Mouse (Mus musculus) forebrain, embryonic 14.5 days (tissue): Measurements from ENCODE around the gene Bsnd. TPM values are rescaled to one million over a fixed set of nuclear protein-coding genes. Genes with fewer than 3 reads are reported as not detected.

Experiments used
- ATAC-seq: fragments of 200-750 bp; cut with Nextera tagmentation; 2 replicates; pipeline ENCODE4 v1.8.0; 2017; ENCODE audit warnings: mild to moderate bottlenecking, moderate library complexity
- DNase-seq: peaks from one replicate; pipeline ENCODE4 v3.0.0-alpha.2; 2015; ENCODE audit warnings: low spot score
- H3K27ac ChIP-seq: fragments of 300-500 bp; sonication (generic); 2 replicates; pipeline ENCODE4 v1.5.1; 2014; ENCODE audit warnings: low read depth, mild to moderate bottlenecking, control low read depth, low read length, moderate library complexity
- H3K27me3 ChIP-seq: fragments of 300-500 bp; sonication (generic); replicated peaks from 2 replicates; pipeline ENCODE4 v1.6.1; 2014; ENCODE audit warnings: low read length, control low read depth, mixed read lengths; ENCODE audit not compliant: control insufficient read depth, insufficient read depth
- H3K36me3 ChIP-seq: fragments of 300-500 bp; sonication (generic); 2 replicates; pipeline ENCODE4 v1.6.1; 2014; ENCODE audit warnings: low read length, control low read depth; ENCODE audit not compliant: control insufficient read depth, insufficient read depth
- H3K4me1 ChIP-seq: fragments of 300-500 bp; sonication (generic); 2 replicates; pipeline ENCODE4 v1.6.1; 2014; ENCODE audit warnings: antibody characterized with exemption, low read length, control low read depth; ENCODE audit not compliant: control insufficient read depth, insufficient read depth
- H3K4me2 ChIP-seq: fragments of 300-500 bp; sonication (generic); 2 replicates; pipeline ENCODE4 v1.6.1; 2014; ENCODE audit warnings: mild to moderate bottlenecking, control low read depth, low read length
- H3K4me3 ChIP-seq: fragments of 300-500 bp; sonication (generic); 2 replicates; pipeline ENCODE4 v1.5.1; 2014; ENCODE audit warnings: low read depth, low read length, control low read depth
- H3K9ac ChIP-seq: fragments of 300-500 bp; sonication (generic); 2 replicates; pipeline ENCODE4 v1.6.1; 2014; ENCODE audit warnings: mild to moderate bottlenecking, low read length, control low read depth, moderate library complexity
- H3K9me3 ChIP-seq: fragments of 300-500 bp; sonication (generic); replicated peaks from 2 replicates; pipeline ENCODE4 v1.6.1; 2016; ENCODE audit warnings: low read length, control low read depth, mixed read lengths; ENCODE audit not compliant: control insufficient read depth
- WGBS: fragments of 180-500 bp; shearing (Covaris S2); extraction: QIAGEN DNeasy Blood & Tissue Kit; methylation state at CpG from one replicate; pipeline ENCODE4 v1.1.7; 2014; 5-methylcytosine and 5-hydroxymethylcytosine counted together
- polyA plus RNA-seq: library from polyadenylated mRNA; unstranded; fragments of >200 nt; fragmentation: Nextera tagmentation; extraction: Ambion mirVana; gene quantifications from 2 replicates; pipeline ENCODE4 v1.2.1, GENCODE M21; 2014

The Bsnd gene
- polyA plus RNA-seq, 1 experiment from 2014 or later = not detected

DNA sequence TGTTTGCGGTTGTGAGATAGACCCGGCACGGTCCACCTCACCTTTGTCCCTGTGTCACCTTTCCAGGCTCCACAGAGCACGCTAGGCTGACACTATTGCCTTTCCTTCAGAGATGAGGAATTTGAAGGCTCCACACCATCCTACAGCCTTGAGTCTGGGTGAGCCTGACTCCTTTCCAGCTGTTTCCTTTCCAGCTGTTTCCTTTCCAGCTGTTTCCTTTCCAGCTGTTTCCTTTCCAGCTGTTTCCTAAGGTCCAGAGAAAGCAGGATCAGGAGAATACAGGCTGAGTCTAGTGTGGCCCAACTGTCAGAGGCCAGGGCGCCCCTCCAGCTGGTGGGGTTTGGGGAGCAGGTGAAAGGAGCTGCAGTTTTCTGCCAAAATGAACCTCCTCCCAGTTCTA lies 21.2 kb downstream of the Bsnd start:
- no peak overlapping the region for H3K9ac ChIP-seq
- H3K4me3 ChIP-seq = no peak overlapping the region
- no peak overlapping the region for H3K27ac ChIP-seq
- no peaks in the 10 kb centered on the region for H3K27me3 ChIP-seq
- H3K9me3 ChIP-seq = no peaks in the 10 kb centered on the region
- no peak for DNase-seq
- H3K4me2 ChIP-seq = no peak overlapping the region
- H3K4me1 ChIP-seq = no peaks in the 10 kb centered on the region
- 87% methylated on average over 5 of the region's 5 CpGs for WGBS
- no peak for ATAC-seq
- H3K36me3 ChIP-seq = no peaks in the 10 kb centered on the region

DNA sequence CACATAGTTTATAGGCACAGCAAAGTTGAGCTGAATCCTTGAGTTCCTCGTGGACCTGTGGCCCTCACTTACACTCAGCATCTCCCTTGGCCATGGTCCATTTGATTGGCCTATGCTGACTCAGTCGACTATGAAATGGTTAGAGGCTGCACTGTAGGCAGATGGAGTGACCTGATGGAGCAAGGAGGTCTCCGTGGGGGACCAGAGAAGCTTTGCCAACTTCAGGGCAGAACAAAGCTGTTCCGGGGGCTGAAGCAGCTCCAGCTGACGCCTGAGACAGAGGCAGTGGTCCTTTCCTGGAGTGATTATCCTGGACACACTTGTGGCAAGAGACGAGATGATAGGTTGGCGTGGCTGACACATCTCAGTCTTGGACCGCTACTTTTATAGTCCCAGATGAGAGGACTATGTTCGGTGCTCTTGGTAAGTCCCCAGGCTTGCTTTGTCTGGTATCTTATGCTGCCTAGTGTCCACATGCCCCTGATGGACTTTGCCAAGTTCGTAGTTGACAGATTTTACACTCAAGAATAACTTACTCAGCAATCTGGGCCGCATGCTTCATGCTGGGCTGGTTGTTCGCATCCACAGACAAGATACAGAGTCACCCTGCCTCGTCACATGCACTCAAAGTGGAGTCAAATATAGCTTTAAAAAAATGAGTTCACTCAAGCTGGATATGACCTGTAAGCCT lies 24.5 kb downstream of the Bsnd start:
- peaks cover 8% of the 10 kb centered on the region for H3K4me1 ChIP-seq
- H3K4me2 ChIP-seq = no peak overlapping the region
- no peaks in the 10 kb centered on the region for H3K9me3 ChIP-seq
- peaks cover 20% of the 10 kb centered on the region for H3K27me3 ChIP-seq
- ATAC-seq (no peak), DNase-seq (no peak)
- H3K9ac ChIP-seq = no peak overlapping the region
- H3K4me3 ChIP-seq = no peak overlapping the region
- WGBS = 86% methylated on average over 13 of the region's 13 CpGs
- no peaks in the 10 kb centered on the region for H3K36me3 ChIP-seq
- H3K27ac ChIP-seq = no peak overlapping the region

DNA sequence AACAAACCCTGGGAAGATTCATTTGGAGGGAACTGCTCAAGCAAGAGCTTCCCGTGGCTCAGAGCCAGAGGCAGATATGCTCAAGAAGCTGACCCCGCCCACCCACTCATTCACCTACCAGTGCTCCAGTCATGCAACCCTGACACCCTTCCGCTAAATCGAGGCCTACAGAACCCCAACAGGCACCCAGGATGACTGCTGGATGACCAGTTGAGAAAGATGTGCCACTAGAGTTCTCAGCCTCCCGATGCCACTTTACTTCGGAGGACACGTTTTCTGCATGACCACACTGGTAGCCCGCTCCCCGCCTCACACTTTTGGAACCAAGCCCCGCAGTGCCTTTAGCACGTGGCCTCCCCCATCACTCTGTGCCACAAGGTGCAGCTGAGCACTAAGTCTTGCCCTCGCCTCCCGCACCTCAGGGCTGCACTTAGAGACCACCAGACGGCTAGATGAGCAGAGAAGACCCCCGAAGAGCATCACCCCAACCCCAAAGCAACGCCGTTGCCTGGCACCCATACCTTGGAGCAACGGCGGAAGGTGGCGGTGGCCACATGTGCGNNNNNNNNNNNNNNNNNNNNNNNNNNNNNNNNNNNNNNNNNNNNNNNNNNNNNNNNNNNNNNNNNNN lies 28.8 kb downstream of the Bsnd start:
- WGBS = 24% methylated on average over 21 of the region's 21 CpGs
- Histone ChIP-seq H3K9me3 (no peaks in the 10 kb centered on the region), H3K27ac (no peak overlapping the region), H3K27me3 (peaks cover 20% of the 10 kb centered on the region), H3K36me3 (no peaks in the 10 kb centered on the region), H3K4me2 (peak overlapping the region; percentile 79), H3K4me1 (peaks cover 8% of the 10 kb centered on the region), H3K9ac (peak overlapping the region; percentile 50; the same call in 1 of the 2 replicates), H3K4me3 (peak overlapping the region; percentile 35)
- DNase-seq = peak; percentile 28
- peak; percentile 32; the same call in 1 of the 2 replicates for ATAC-seq

DNA sequence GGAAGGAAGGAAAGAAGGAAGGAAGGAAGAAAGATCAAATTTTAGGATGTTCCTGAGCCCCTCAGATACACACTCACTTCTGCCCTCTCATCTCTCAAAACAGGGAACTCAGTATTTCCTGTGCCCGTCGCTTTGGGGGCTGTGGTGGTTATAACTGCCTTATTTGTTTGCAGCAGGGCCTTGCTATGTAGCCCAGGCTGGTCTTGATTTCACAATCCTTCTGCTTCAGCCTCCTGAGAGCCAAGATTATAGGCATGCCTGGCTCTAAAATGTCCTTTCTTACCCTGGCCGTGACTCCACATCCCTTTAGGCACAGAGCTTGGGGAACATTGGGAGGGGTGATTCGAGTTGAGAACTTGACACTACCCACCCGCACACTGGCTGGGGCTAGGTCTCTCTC lies 29.6 kb downstream of the Bsnd start:
- peaks cover 8% of the 10 kb centered on the region for H3K4me1 ChIP-seq
- no peaks in the 10 kb centered on the region for H3K36me3 ChIP-seq
- 75% methylated on average over 5 of the region's 5 CpGs for WGBS
- H3K27ac ChIP-seq = no peak overlapping the region
- no peaks in the 10 kb centered on the region for H3K9me3 ChIP-seq
- no peak overlapping the region for H3K4me2 ChIP-seq
- DNase-seq (no peak), ATAC-seq (no peak)
- peaks cover 20% of the 10 kb centered on the region for H3K27me3 ChIP-seq
- no peak overlapping the region for H3K4me3 ChIP-seq
- H3K9ac ChIP-seq = no peak overlapping the region

DNA sequence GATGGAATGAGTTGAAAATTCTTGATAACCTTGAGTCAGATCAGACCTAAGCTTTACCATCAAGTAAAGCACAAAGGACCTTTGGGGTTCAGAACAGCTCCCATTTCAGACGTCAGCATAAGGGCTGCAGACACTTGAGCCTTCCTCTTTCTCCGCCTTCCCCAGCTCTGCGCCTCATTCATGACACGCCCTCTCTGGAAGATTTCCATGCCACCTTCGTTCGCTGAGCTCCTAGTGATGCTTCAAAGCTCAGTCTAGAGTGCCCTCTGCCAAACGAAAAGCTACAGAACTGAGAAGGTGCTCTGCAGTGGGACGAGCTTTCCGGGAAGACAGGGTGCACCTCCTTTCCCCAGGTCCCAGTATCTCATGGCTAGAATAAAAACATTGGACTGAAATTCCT lies 30.1 kb downstream of the Bsnd start:
- no peak for DNase-seq
- Histone ChIP-seq H3K9me3 (no peaks in the 10 kb centered on the region), H3K27me3 (peaks cover 20% of the 10 kb centered on the region), H3K27ac (no peak overlapping the region), H3K36me3 (no peaks in the 10 kb centered on the region), H3K4me3 (no peak overlapping the region), H3K4me1 (peaks cover 8% of the 10 kb centered on the region), H3K9ac (no peak overlapping the region), H3K4me2 (no peak overlapping the region)
- 72% methylated on average over 9 of the region's 9 CpGs for WGBS
- ATAC-seq = no peak

DNA sequence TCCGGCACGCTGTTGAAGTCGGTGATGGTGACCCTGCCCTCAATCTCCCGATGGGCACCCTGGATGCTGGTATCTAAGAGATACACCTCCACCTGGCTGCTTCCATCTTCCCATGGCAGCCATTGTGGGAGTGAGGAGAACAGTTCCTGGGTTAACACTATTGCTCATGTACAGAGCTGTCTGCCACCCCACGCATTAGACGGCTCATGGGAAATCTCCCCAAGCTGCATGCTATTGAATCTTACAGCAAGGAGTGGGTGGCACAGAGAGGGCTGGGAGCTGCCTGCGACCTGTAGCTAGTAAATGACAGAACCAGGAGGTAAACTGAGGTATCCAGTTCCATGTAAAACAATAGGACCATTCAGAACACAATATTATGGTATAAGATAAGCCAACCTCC lies 37.5 kb downstream of the Bsnd start:
- Histone ChIP-seq H3K27me3 (no peaks in the 10 kb centered on the region), H3K4me1 (no peaks in the 10 kb centered on the region), H3K27ac (no peak overlapping the region), H3K9ac (no peak overlapping the region), H3K4me3 (no peak overlapping the region), H3K4me2 (no peak overlapping the region), H3K36me3 (no peaks in the 10 kb centered on the region), H3K9me3 (no peaks in the 10 kb centered on the region)
- no peak for DNase-seq
- no peak for ATAC-seq
- WGBS = 94% methylated on average over 7 of the region's 7 CpGs

DNA sequence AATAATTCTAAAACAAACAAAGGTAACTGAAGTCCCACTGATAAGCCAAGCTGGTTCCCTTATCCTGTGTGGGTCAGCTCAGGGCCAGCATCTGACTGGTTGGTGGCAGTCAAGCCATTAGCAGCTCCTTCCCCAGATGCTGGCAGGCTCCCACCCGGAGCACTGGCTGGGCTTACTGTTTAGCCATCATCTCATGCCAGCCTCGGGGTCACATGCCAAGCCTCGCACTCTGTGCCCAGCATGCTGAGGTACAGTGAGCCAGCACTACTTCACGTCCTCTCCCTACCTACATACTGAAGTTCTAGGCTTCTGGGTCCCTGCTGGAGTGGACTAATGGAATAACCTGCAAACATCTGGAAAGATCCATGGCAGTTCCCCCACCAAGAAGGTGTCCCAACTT lies 38.6 kb downstream of the Bsnd start:
- Histone ChIP-seq H3K4me1 (no peaks in the 10 kb centered on the region), H3K36me3 (no peaks in the 10 kb centered on the region), H3K27ac (no peak overlapping the region), H3K9me3 (no peaks in the 10 kb centered on the region), H3K27me3 (no peaks in the 10 kb centered on the region), H3K4me2 (no peak overlapping the region), H3K9ac (no peak overlapping the region), H3K4me3 (no peak overlapping the region)
- ATAC-seq = no peak
- DNase-seq = no peak
- 80% methylated on average over 4 of the region's 4 CpGs for WGBS

DNA sequence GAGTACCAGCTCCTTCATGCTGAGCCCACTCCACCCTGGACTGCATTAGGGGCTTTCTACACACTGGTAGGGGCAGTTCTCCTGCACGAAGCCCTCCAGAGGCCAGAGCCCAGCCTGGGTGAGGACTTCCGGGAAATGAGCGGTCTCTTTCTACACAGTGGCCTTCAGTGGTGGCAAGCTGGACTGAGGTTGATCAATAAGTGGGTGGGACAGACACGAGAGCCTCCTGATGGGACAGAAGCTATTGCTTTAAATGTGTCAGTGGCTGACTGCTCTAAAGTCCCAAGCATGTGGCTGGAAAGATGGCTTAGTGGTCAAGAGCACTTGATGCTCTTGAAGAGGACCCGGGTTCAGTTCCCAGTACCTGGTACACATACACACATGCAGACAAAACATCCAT lies 39.0 kb downstream of the Bsnd start:
- 85% methylated on average over 5 of the region's 5 CpGs for WGBS
- Histone ChIP-seq H3K4me2 (no peak overlapping the region), H3K27ac (no peak overlapping the region), H3K36me3 (no peaks in the 10 kb centered on the region), H3K27me3 (no peaks in the 10 kb centered on the region), H3K4me1 (no peaks in the 10 kb centered on the region), H3K9ac (no peak overlapping the region), H3K9me3 (no peaks in the 10 kb centered on the region), H3K4me3 (no peak overlapping the region)
- DNase-seq = no peak
- no peak for ATAC-seq

DNA sequence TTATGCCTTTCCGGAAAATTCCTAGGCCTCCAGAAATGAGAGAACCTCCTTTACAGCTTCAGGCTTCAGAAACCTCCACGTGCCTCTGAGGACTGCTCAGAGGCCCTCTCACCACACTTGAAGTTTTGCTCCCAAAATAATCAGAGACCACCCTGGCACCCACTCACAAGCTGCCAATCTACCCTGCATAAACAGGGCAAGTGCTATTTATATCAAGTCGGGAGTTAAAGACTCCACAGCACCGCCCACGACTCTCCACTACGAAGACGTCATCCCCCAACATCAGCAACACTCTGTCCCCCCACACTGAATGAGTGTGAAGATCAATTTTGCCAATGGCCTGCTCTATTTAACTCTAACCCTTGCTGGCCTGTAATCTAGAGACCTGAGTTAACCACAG lies 39.7 kb downstream of the Bsnd start:
- Histone ChIP-seq H3K27ac (no peak overlapping the region), H3K4me2 (no peak overlapping the region), H3K9ac (no peak overlapping the region), H3K27me3 (no peaks in the 10 kb centered on the region), H3K4me3 (no peak overlapping the region), H3K36me3 (no peaks in the 10 kb centered on the region), H3K4me1 (no peaks in the 10 kb centered on the region), H3K9me3 (no peaks in the 10 kb centered on the region)
- DNase-seq (no peak), ATAC-seq (no peak)
- 80% methylated on average over 7 of the region's 7 CpGs for WGBS
